13 mouse cellular contexts compared by ENCODE assay signal in genomic region chr3:146393641-146394100, GRCm38 (mm10). TPM values are rescaled to one million over a fixed set of nuclear protein-coding genes. Genes with fewer than 3 reads are reported as not detected.
DNase-seq lines count a peak whose midpoint lies in the region; ATAC-seq and TF ChIP-seq lines count a peak whose summit lies in the region.
"Had no signal": no experiment of that assay in that cellular context is flagged by ENCODE, and none has a peak within 500 bp of the region (broad histone marks: within the 10 kb centered on the region; RNA-seq: fewer than 3 reads in every experiment).

No protein-coding gene starts in this region.

- peaks cover 7% of the 10 kb centered on the region for H3K27me3 ChIP-seq in megakaryocyte, embryonic 14.5 days (replicated peaks)
- no peaks in the 10 kb centered on the region for H3K27me3 ChIP-seq in intestine, embryonic 16.5 days (replicated peaks; ENCODE audit: control insufficient read depth, insufficient read depth, low read length)
- no peaks in the 10 kb centered on the region for H3K27me3 ChIP-seq in midbrain, postnatal 0 days (ENCODE audit: insufficient read depth, low read length)
- H3K27me3 ChIP-seq: limb, embryonic 15.5 days had no signal

- H3K4me2 ChIP-seq in intestine, embryonic 16.5 days (ENCODE audit: low read depth, low read length): no peak overlapping the region
- H3K4me2 ChIP-seq in midbrain, postnatal 0 days (ENCODE audit: low read depth, low read length, poor library complexity, severe bottlenecking): peak overlapping the region; percentile 32
- H3K4me2 ChIP-seq: limb, embryonic 15.5 days had no signal

- H3K9me3 ChIP-seq in megakaryocyte, embryonic 14.5 days: peaks cover 10% of the 10 kb centered on the region
- H3K9me3 ChIP-seq in intestine, embryonic 16.5 days (ENCODE audit: control insufficient read depth, low read length): no peaks in the 10 kb centered on the region
- no peaks in the 10 kb centered on the region for H3K9me3 ChIP-seq in midbrain, postnatal 0 days (ENCODE audit: low read length)
- H3K9me3 ChIP-seq: limb, embryonic 15.5 days had no signal

- peak overlapping the region; percentile 51 for H3K4me3 ChIP-seq in gastrocnemius, adult 2 months
- peak overlapping the region; percentile 56 for H3K4me3 ChIP-seq in megakaryocyte, embryonic 14.5 days (replicated peaks)
- H3K4me3 ChIP-seq in intestine, embryonic 16.5 days (ENCODE audit: low read length): no peak overlapping the region
- H3K4me3 ChIP-seq in midbrain, postnatal 0 days (ENCODE audit: low read depth, low read length): no peak overlapping the region
- H3K4me3 ChIP-seq: limb, embryonic 15.5 days had no signal

- WGBS in intestine, embryonic 16.5 days: 21% methylated on average over 7 of the region's 7 CpGs
- 25% methylated on average over 7 of the region's 7 CpGs for WGBS in midbrain, postnatal 0 days

- DNase-seq in gastrocnemius, adult 2 months: no peak
- DNase-seq in gastrocnemius, postnatal 4 days (ENCODE audit: low spot score in 2 of 2): no peak
- no peak for DNase-seq in midbrain, postnatal 0 days (ENCODE audit: low spot score)
- no peak for DNase-seq in right cerebral cortex, postnatal 14 days
- DNase-seq in yolk sac, embryonic 10.5 days (ENCODE audit: low spot score): no peak
- DNase-seq: adrenal gland, postnatal 36 days; cerebellum, postnatal 36 days; heart, adult 18-20 months; kidney, adult 9 months had no signal

- peaks cover 47% of the 10 kb centered on the region for H3K4me1 ChIP-seq in megakaryocyte, embryonic 14.5 days
- H3K4me1 ChIP-seq in intestine, embryonic 16.5 days (ENCODE audit: control insufficient read depth, insufficient read depth, low read length): 0 out of 2 replicates have a peak, but pooled peaks cover 2% of the 10 kb centered on the region
- H3K4me1 ChIP-seq in midbrain, postnatal 0 days (ENCODE audit: insufficient read depth, low read length): no peaks in the 10 kb centered on the region
- H3K4me1 ChIP-seq: limb, embryonic 15.5 days had no signal

- TF ChIP-seq CTCF in gastrocnemius, adult 2 months (IDR thresholded peaks at IDR 0.05): no peak
- no peak for TF ChIP-seq CTCF in midbrain, postnatal 0 days (IDR thresholded peaks at IDR 0.05)

- H3K9ac ChIP-seq in intestine, embryonic 16.5 days (ENCODE audit: low read depth, low read length): no peak overlapping the region
- H3K9ac ChIP-seq in midbrain, postnatal 0 days (replicated peaks; ENCODE audit: low read length, poor library complexity, severe bottlenecking): no peak overlapping the region
- H3K9ac ChIP-seq: limb, embryonic 15.5 days had no signal

- intact Hi-C loops in gastrocnemius, adult 2 months (cut with DNase I): no loop called here

- no peaks in the 10 kb centered on the region for H3K36me3 ChIP-seq in megakaryocyte, embryonic 14.5 days (replicated peaks; ENCODE audit: low read length)
- no peaks in the 10 kb centered on the region for H3K36me3 ChIP-seq in intestine, embryonic 16.5 days (ENCODE audit: control insufficient read depth, insufficient read depth, low read length)
- no peaks in the 10 kb centered on the region for H3K36me3 ChIP-seq in midbrain, postnatal 0 days (ENCODE audit: insufficient read depth, low read length)
- H3K36me3 ChIP-seq: limb, embryonic 15.5 days had no signal

- no peak overlapping the region; the same call in 1 of the 2 replicates for H3K27ac ChIP-seq in gastrocnemius, adult 2 months
- no peak overlapping the region for H3K27ac ChIP-seq in intestine, embryonic 16.5 days (ENCODE audit: low read length)
- no peak overlapping the region for H3K27ac ChIP-seq in midbrain, postnatal 0 days (ENCODE audit: low read depth, low read length)
- H3K27ac ChIP-seq: limb, embryonic 15.5 days had no signal

- ATAC-seq in megakaryocyte, adult 5-6 weeks (ENCODE audit: poor library complexity, severe bottlenecking): no peak
- peak; percentile 46; the same call in 1 of the 2 replicates for ATAC-seq in intestine, embryonic 16.5 days
- ATAC-seq in midbrain, postnatal 0 days (ENCODE audit: low FRiP score): no peak

RNA-seq across cellular contexts. Expression of gene Ssx2ip, which starts 10.8 kb away (rescaled TPM):
- 10 to 100 TPM; 25.2 to 28.8 TPM for total RNA-seq in gastrocnemius, adult 2 months (2021)
- total RNA-seq in gastrocnemius, postnatal 4 days (2021): 10 to 100 TPM; 20.2 to 22.6 TPM
- polyA plus RNA-seq in megakaryocyte, embryonic 14.5 days (2012; ENCODE audit: insufficient read depth, low replicate concordance): 0.51 and 10.1 TPM in 2 replicates
- total RNA-seq in megakaryocyte, adult 5-6 weeks (2015): 6.6 and 9.1 TPM in 2 replicates
- 12.8 and 15.1 TPM in 2 replicates for total RNA-seq in megakaryocyte, adult 5-6 weeks (2017)
- polyA plus RNA-seq in intestine, embryonic 16.5 days (2015; fragmentation: Nextera tagmentation; extraction: Ambion mirVana): 36.1 and 38.1 TPM in 2 replicates
- 26.3 and 32.7 TPM in 2 replicates for total RNA-seq in midbrain, postnatal 0 days (2014; rRNA removed)
- polyA plus RNA-seq in midbrain, postnatal 0 days (2015; fragmentation: Nextera tagmentation; extraction: Ambion mirVana): 19.4 and 19.8 TPM in 2 replicates

RNA-seq across cellular contexts. Expression of gene Ctbs, which starts 55.9 kb away (rescaled TPM):
- total RNA-seq in gastrocnemius, adult 2 months (2021): 1 to 10 TPM; 4.1 to 4.5 TPM
- 1 to 10 TPM; 7.9 to 8.6 TPM for total RNA-seq in gastrocnemius, postnatal 4 days (2021)
- polyA plus RNA-seq in megakaryocyte, embryonic 14.5 days (2012; ENCODE audit: insufficient read depth, low replicate concordance): 5.9 and 21.7 TPM in 2 replicates
- 27.2 and 37.1 TPM in 2 replicates for total RNA-seq in megakaryocyte, adult 5-6 weeks (2015)
- 25.0 and 26.0 TPM in 2 replicates for total RNA-seq in megakaryocyte, adult 5-6 weeks (2017)
- polyA plus RNA-seq in intestine, embryonic 16.5 days (2015; fragmentation: Nextera tagmentation; extraction: Ambion mirVana): 11.0 and 11.6 TPM in 2 replicates
- total RNA-seq in midbrain, postnatal 0 days (2014; rRNA removed): 6.3 and 6.7 TPM in 2 replicates
- polyA plus RNA-seq in midbrain, postnatal 0 days (2015; fragmentation: Nextera tagmentation; extraction: Ambion mirVana): 4.3 and 4.7 TPM in 2 replicates

Comparison
In these comparisons a context has a peak if more than half of its experiments do, and no peak if none do; other contexts are left out.
1. H3K4me3 ChIP-seq: peak in gastrocnemius, adult 2 months (single experiment) and megakaryocyte, embryonic 14.5 days (single experiment); none in intestine, embryonic 16.5 days (single experiment) and midbrain, postnatal 0 days (single experiment).